36 mouse cellular contexts compared by ENCODE assay signal in the genomic region with DNA sequence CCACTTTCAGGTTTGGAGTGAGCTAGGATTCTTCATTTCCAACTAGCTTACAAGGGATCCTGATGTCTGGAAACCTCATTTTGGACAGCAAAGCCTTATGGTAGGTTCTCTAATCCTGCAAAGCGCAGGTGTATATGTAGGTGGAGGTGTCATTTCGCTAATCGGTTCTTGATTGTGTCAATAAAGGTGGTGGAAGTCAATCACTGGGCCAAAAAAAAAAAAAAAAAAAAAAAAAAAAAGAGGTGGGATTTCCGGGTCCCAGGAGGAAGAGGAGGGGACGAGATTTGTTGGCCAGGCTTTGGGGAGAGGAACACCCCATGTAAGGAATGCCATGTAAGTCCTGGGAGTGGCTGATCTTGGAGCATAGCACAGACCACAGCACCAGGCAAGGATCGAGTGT. TPM values are rescaled to one million over a fixed set of nuclear protein-coding genes. Genes with fewer than 3 reads are reported as not detected.
"Had no signal": no experiment of that assay in that cellular context is flagged by ENCODE, and none has a peak within 500 bp of the region (broad histone marks: within the 10 kb centered on the region; RNA-seq: fewer than 3 reads in every experiment).

No protein-coding gene starts in this region.

- ATAC-seq: liver, embryonic 12.5 days; liver, postnatal 0 days; lung, postnatal 0 days; midbrain, embryonic 13.5 days; midbrain, embryonic 15.5 days; midbrain, embryonic 16.5 days had no signal

- H3K9me3 ChIP-seq: limb, embryonic 10.5 days; limb, embryonic 13.5 days; limb, embryonic 15.5 days; liver, embryonic 12.5 days; liver, embryonic 13.5 days; liver, embryonic 15.5 days; lung, embryonic 15.5 days; midbrain, embryonic 10.5 days; midbrain, embryonic 12.5 days; midbrain, embryonic 13.5 days; midbrain, embryonic 15.5 days had no signal

- H3K36me3 ChIP-seq: limb, embryonic 10.5 days; limb, embryonic 12.5 days; limb, embryonic 13.5 days; limb, embryonic 15.5 days; liver, embryonic 12.5 days; liver, embryonic 13.5 days; liver, embryonic 15.5 days; lung, embryonic 15.5 days; midbrain, embryonic 10.5 days; midbrain, embryonic 12.5 days; midbrain, embryonic 13.5 days; midbrain, embryonic 15.5 days had no signal

- H3K9ac ChIP-seq: limb, embryonic 12.5 days; limb, embryonic 13.5 days; limb, embryonic 15.5 days; liver, embryonic 12.5 days; liver, embryonic 13.5 days; liver, embryonic 14.5 days; liver, embryonic 15.5 days; liver, postnatal 0 days; lung, embryonic 14.5 days; lung, embryonic 15.5 days; midbrain, embryonic 12.5 days; midbrain, embryonic 13.5 days; midbrain, embryonic 15.5 days had no signal

- DNase-seq: left cerebral cortex, postnatal 4 days; liver; liver, embryonic 13.5 days; liver, postnatal 0 days; lung, adult 18-20 months; lung, adult 2 months; lung, embryonic 14.5 days; lung, postnatal 10 days; lung, postnatal 14 days; lung, postnatal 36 days; lung, postnatal 4 days; midbrain, embryonic 14.5 days had no signal

- H3K4me1 ChIP-seq: limb, embryonic 10.5 days; limb, embryonic 12.5 days; limb, embryonic 13.5 days; limb, embryonic 15.5 days; liver, embryonic 12.5 days; liver, embryonic 13.5 days; liver, embryonic 15.5 days; lung, embryonic 15.5 days; megakaryocyte, embryonic 14.5 days; midbrain, embryonic 10.5 days; midbrain, embryonic 12.5 days; midbrain, embryonic 13.5 days; midbrain, embryonic 15.5 days had no signal

- H3K27me3 ChIP-seq: limb, embryonic 13.5 days; limb, embryonic 15.5 days; liver, embryonic 12.5 days; liver, embryonic 13.5 days; liver, embryonic 15.5 days; lung, embryonic 15.5 days; midbrain, embryonic 12.5 days; midbrain, embryonic 13.5 days; midbrain, embryonic 15.5 days had no signal

- H3K27ac ChIP-seq: limb, embryonic 10.5 days; limb, embryonic 12.5 days; limb, embryonic 13.5 days; limb, embryonic 15.5 days; liver, embryonic 12.5 days; liver, embryonic 13.5 days; liver, embryonic 14.5 days; liver, embryonic 15.5 days; lung, embryonic 15.5 days; macrophage; midbrain, embryonic 10.5 days; midbrain, embryonic 12.5 days; midbrain, embryonic 13.5 days; midbrain, embryonic 15.5 days had no signal

- H3K4me3 ChIP-seq: limb, embryonic 10.5 days; limb, embryonic 12.5 days; limb, embryonic 13.5 days; limb, embryonic 15.5 days; liver, embryonic 12.5 days; liver, embryonic 13.5 days; liver, embryonic 15.5 days; lung, embryonic 15.5 days; megakaryocyte, embryonic 14.5 days; midbrain, embryonic 10.5 days; midbrain, embryonic 12.5 days; midbrain, embryonic 13.5 days; midbrain, embryonic 15.5 days had no signal

- H3K4me2 ChIP-seq: limb, embryonic 12.5 days; limb, embryonic 13.5 days; limb, embryonic 15.5 days; liver, embryonic 11.5 days; liver, embryonic 12.5 days; liver, embryonic 13.5 days; liver, embryonic 15.5 days; lung, embryonic 14.5 days; lung, embryonic 15.5 days; midbrain, embryonic 11.5 days; midbrain, embryonic 12.5 days; midbrain, embryonic 13.5 days; midbrain, embryonic 15.5 days had no signal

RNA-seq across cellular contexts. Expression of a gene that starts 11.0 kb away (rescaled TPM):
- total RNA-seq: liver, adult 2 months; megakaryocyte progenitor cell, adult 5-6 weeks; megakaryocyte, adult 5-6 weeks; megakaryocyte-erythroid progenitor cell, adult 5-6 weeks; monocyte, adult 5-6 weeks had no signal
- polyA plus RNA-seq: liver, adult 2 months; liver, embryonic 11.5 days; liver, embryonic 12.5 days; liver, embryonic 13.5 days; liver, embryonic 15.5 days; liver, embryonic 16.5 days; liver, postnatal 0 days; macrophage had no signal

RNA-seq across cellular contexts. Expression of a gene that starts 32.5 kb away (rescaled TPM):
- total RNA-seq: liver, adult 2 months; megakaryocyte progenitor cell, adult 5-6 weeks; megakaryocyte, adult 5-6 weeks; megakaryocyte-erythroid progenitor cell, adult 5-6 weeks; monocyte, adult 5-6 weeks had no signal
- polyA plus RNA-seq: liver, embryonic 13.5 days; liver, embryonic 15.5 days; liver, postnatal 0 days; macrophage had no signal
